Mouse (Mus musculus): ENCODE measurements around the gene Atp1a4. TPM values are rescaled to one million over a fixed set of nuclear protein-coding genes. Genes with fewer than 3 reads are reported as not detected.

The Atp1a4 gene
- polyA plus RNA-seq, 1 experiment, result 0.08 TPM

GRCm38 (mm10) chr1:172297611-172298537 lies 39.7 kb upstream of the Atp1a4 start, which contains the start of gene Atp1a2:
Gene Atp1a2, minus strand, starts transcription at chr1:172298064.
- no peak for TF ChIP-seq CTCF (IDR thresholded peaks at IDR 0.05; ENCODE audit: borderline replicate concordance, extremely low read depth, insufficient read depth, insufficient read length)
- TF ChIP-seq POLR2A (IDR thresholded peaks at IDR 0.05; ENCODE audit: borderline replicate concordance, extremely low read depth, insufficient read depth, insufficient read length, poor library complexity, severe bottlenecking), result peak; percentile 37; the same call in 1 of the 2 replicates
- DNase-seq (ENCODE audit: low read depth), result peak; percentile 85

DNA sequence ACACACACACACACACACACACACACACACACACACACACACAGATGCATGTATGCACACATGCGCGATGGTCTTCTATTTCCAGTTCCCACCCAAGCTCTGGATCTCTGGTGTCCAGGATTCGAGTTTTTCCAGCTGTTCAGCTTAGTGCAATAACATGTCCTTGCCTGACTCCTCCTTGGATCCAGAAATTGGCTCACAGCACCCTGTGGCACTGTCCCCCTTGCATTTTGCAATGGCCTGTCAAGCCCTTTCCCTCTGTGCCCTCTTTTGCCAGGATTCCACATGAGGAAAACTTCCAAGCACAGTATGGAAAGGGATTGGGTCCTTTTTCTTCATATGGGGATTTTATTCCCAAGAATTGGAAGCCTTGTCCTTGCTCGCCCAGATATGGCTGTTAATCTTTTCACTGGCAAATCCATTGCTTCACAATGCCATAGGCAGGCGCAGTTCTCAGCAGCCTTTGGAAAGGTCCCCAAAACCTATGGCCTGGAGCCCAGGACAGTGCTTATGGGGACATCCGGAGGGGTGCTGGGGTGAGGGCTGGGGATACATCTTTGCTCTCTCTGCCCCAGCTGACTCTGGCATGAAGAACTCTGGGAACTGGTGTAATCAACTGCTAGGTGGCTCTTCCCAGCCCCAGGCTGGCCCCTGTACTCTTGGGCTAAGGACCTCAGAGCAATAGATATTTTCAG lies 38.7 kb upstream of the Atp1a4 start:
- no peak for DNase-seq (ENCODE audit: low read depth)
- no peak for TF ChIP-seq CTCF (IDR thresholded peaks at IDR 0.05; ENCODE audit: borderline replicate concordance, extremely low read depth, insufficient read depth, insufficient read length)
- no peak for TF ChIP-seq POLR2A (IDR thresholded peaks at IDR 0.05; ENCODE audit: borderline replicate concordance, extremely low read depth, insufficient read depth, insufficient read length, poor library complexity, severe bottlenecking)

- TF ChIP-seq CTCF (IDR thresholded peaks at IDR 0.05; ENCODE audit: borderline replicate concordance, extremely low read depth, insufficient read depth, insufficient read length), result no peak
- no peak for TF ChIP-seq POLR2A (IDR thresholded peaks at IDR 0.05; ENCODE audit: borderline replicate concordance, extremely low read depth, insufficient read depth, insufficient read length, poor library complexity, severe bottlenecking)
Measured at GRCm38 (mm10) chr1:172295751-172296197, 37.6 kb upstream of the Atp1a4 start.

GRCm38 (mm10) chr1:172293449-172293848 lies 35.2 kb upstream of the Atp1a4 start:
- DNase-seq (ENCODE audit: low read depth), result no peak

More at GRCm38 (mm10) chr1:172295751-172296197, 37.6 kb upstream of the Atp1a4 start:
- DNase-seq (ENCODE audit: low read depth), result peak; percentile 93

DNA sequence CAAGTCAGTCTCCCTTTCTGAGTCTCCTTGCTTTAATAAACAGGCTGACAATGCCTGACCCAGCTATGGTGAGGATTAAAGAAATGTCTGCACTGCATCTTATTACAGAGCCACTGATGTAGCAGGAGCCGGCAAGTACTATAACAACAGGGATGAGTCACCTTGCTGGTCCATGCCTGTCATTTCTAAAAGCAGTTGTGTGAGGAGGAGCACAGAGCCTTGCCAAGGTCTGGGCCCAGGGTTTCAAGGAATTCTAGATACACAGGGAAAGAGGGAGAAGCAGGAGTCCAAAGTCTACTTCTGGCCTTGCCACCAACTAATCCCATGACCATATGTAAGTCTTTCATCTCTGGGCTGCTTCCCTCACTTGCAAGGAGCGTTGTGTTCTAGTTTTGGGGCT lies 34.7 kb upstream of the Atp1a4 start:
- TF ChIP-seq CTCF (IDR thresholded peaks at IDR 0.05; ENCODE audit: borderline replicate concordance, extremely low read depth, insufficient read depth, insufficient read length) (no peak), POLR2A (IDR thresholded peaks at IDR 0.05; ENCODE audit: borderline replicate concordance, extremely low read depth, insufficient read depth, insufficient read length, poor library complexity, severe bottlenecking) (no peak)
- DNase-seq (ENCODE audit: low read depth), result no peak

More at GRCm38 (mm10) chr1:172293449-172293848, 35.2 kb upstream of the Atp1a4 start:
- TF ChIP-seq POLR2A (IDR thresholded peaks at IDR 0.05; ENCODE audit: borderline replicate concordance, extremely low read depth, insufficient read depth, insufficient read length, poor library complexity, severe bottlenecking) (no peak), CTCF (IDR thresholded peaks at IDR 0.05; ENCODE audit: borderline replicate concordance, extremely low read depth, insufficient read depth, insufficient read length) (no peak)

GRCm38 (mm10) chr1:172289617-172289946 lies 31.4 kb upstream of the Atp1a4 start:
- TF ChIP-seq CTCF (IDR thresholded peaks at IDR 0.05; ENCODE audit: borderline replicate concordance, extremely low read depth, insufficient read depth, insufficient read length), result no peak
- no peak for TF ChIP-seq POLR2A (IDR thresholded peaks at IDR 0.05; ENCODE audit: borderline replicate concordance, extremely low read depth, insufficient read depth, insufficient read length, poor library complexity, severe bottlenecking)
- DNase-seq (ENCODE audit: low read depth), result no peak

DNA sequence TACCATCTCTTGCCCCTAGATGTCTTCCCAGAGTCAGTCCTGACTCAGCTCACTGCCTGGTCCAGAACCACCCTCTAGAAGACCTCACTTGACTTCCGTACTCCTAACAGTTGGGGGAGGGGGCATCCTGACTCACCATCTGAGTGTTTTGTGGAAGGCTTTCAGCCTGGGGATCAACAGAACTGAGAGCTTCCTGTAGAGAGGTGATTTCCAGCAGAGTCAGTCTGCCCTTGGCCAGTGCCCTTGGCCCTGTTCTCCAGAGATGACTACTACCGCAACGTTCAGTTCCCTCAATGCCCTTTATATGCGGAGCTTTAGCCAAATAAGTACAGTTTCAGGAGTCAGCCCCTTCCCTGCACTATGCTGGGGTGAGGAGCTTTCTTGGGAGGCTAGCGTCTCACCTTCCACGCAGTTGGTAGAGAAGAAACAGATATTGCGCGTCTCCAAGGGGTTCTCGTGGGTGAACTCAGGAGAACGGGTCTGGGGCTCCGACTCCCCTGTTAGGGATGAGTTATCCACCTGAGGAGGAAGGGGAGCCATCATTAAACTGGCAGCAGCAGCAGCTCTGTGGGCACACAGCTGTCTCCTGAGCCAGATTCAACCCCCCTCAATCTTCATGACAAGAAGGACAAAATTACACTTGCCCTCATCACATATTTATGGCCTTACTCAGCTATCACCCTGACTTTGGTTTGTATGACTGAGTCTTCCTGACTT lies 30.8 kb upstream of the Atp1a4 start:
- DNase-seq (ENCODE audit: low read depth), result no peak
- TF ChIP-seq CTCF (IDR thresholded peaks at IDR 0.05; ENCODE audit: borderline replicate concordance, extremely low read depth, insufficient read depth, insufficient read length) (no peak), POLR2A (IDR thresholded peaks at IDR 0.05; ENCODE audit: borderline replicate concordance, extremely low read depth, insufficient read depth, insufficient read length, poor library complexity, severe bottlenecking) (no peak)

- no peak for DNase-seq (ENCODE audit: low read depth)
- TF ChIP-seq CTCF (IDR thresholded peaks at IDR 0.05; ENCODE audit: borderline replicate concordance, extremely low read depth, insufficient read depth, insufficient read length), result no peak
- TF ChIP-seq POLR2A (IDR thresholded peaks at IDR 0.05; ENCODE audit: borderline replicate concordance, extremely low read depth, insufficient read depth, insufficient read length, poor library complexity, severe bottlenecking), result no peak
Measured at GRCm38 (mm10) chr1:172286740-172287139, 28.5 kb upstream of the Atp1a4 start.

DNA sequence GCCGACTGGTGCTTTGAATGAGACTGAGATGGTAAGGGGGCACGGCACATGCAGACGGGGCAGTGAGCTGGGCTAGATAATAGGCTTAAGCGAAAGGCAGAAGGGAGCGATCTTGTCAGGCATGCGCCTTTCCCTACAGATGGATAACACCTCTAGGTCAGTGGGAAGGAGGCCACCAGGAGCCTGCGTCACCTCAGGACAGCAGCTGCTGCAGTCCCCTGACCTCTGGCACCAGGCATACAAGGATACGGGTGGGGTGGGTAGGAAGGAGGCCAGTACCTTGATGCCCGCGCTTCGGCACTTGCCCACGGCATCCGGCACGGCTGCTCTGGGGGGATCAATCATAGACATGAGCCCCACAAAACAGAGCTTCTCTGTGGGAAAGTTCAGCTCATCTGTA lies 26.0 kb upstream of the Atp1a4 start:
- DNase-seq (ENCODE audit: low read depth), result no peak
- TF ChIP-seq CTCF (IDR thresholded peaks at IDR 0.05; ENCODE audit: borderline replicate concordance, extremely low read depth, insufficient read depth, insufficient read length), result no peak
- no peak for TF ChIP-seq POLR2A (IDR thresholded peaks at IDR 0.05; ENCODE audit: borderline replicate concordance, extremely low read depth, insufficient read depth, insufficient read length, poor library complexity, severe bottlenecking)

GRCm38 (mm10) chr1:172283073-172283472 lies 24.9 kb upstream of the Atp1a4 start:
- TF ChIP-seq POLR2A (IDR thresholded peaks at IDR 0.05; ENCODE audit: borderline replicate concordance, extremely low read depth, insufficient read depth, insufficient read length, poor library complexity, severe bottlenecking) (no peak), CTCF (IDR thresholded peaks at IDR 0.05; ENCODE audit: borderline replicate concordance, extremely low read depth, insufficient read depth, insufficient read length) (no peak)
- DNase-seq (ENCODE audit: low read depth), result no peak

Measured in brain, embryonic 14.5 days (tissue).